Mouse (Mus musculus) ES-Bruce4 (cell line): Measurements from ENCODE around the gene Otud7a.

Experiments
- CTCF ChIP-seq: IDR thresholded peaks from one replicate; pipeline ENCODE4 v1.8.1; 2011; ENCODE audit warnings: low read depth, low read length
- POLR2A ChIP-seq: IDR thresholded peaks from one replicate; pipeline ENCODE4 v1.8.1; 2011; ENCODE audit warnings: low read length; ENCODE audit not compliant: insufficient read depth

- TF ChIP-seq CTCF (no peak), POLR2A (no peak)
These were observed 315.1 kb downstream of the Otud7a start for GRCm38 (mm10) chr7:63759606-63760005.
